ENCODE assay signal across 22 mouse cellular contexts in genomic region chr8:66550092-66550491, GRCm38 (mm10). TPM values are rescaled to one million over a fixed set of nuclear protein-coding genes. Genes with fewer than 3 reads are reported as not detected.
DNase-seq lines count a peak whose midpoint lies in the region; ATAC-seq and TF ChIP-seq lines count a peak whose summit lies in the region.
"Had no signal": no experiment of that assay in that cellular context is flagged by ENCODE, and none has a peak within 500 bp of the region (broad histone marks: within the 10 kb centered on the region; RNA-seq: fewer than 3 reads in every experiment).

No protein-coding gene starts in this region.

- no peaks in the 10 kb centered on the region for H3K27me3 ChIP-seq in lung, embryonic 14.5 days (ENCODE audit: insufficient read depth, low read length)
- no peaks in the 10 kb centered on the region for H3K27me3 ChIP-seq in embryonic facial prominence, embryonic 10.5 days (replicated peaks; ENCODE audit: low read depth, poor library complexity, severe bottlenecking)
- H3K27me3 ChIP-seq: forebrain, embryonic 12.5 days; liver, embryonic 12.5 days had no signal

- intact Hi-C loops in left cerebral cortex, postnatal 36 days (cut with DNase I) = no loop called here

- no peaks in the 10 kb centered on the region for H3K36me3 ChIP-seq in lung, embryonic 14.5 days (ENCODE audit: insufficient read depth)
- H3K36me3 ChIP-seq in embryonic facial prominence, embryonic 10.5 days (replicated peaks) = no peaks in the 10 kb centered on the region
- H3K36me3 ChIP-seq: forebrain, embryonic 12.5 days; heart, embryonic 10.5 days; liver, embryonic 12.5 days had no signal

- H3K4me1 ChIP-seq in lung, embryonic 14.5 days (ENCODE audit: insufficient read depth) = no peaks in the 10 kb centered on the region
- no peaks in the 10 kb centered on the region for H3K4me1 ChIP-seq in embryonic facial prominence, embryonic 10.5 days
- H3K4me1 ChIP-seq: forebrain, embryonic 12.5 days; heart, embryonic 10.5 days; liver, embryonic 12.5 days had no signal

- ATAC-seq in lung, embryonic 14.5 days (ENCODE audit: insufficient read depth) = peak; percentile 78
- ATAC-seq: hindbrain, embryonic 16.5 days; liver, embryonic 12.5 days had no signal

- H3K4me2 ChIP-seq in lung, embryonic 14.5 days = no peak overlapping the region
- H3K4me2 ChIP-seq: forebrain, embryonic 12.5 days; liver, embryonic 12.5 days; midbrain, embryonic 11.5 days had no signal

- H3K9ac ChIP-seq in lung, embryonic 14.5 days = no peak overlapping the region
- H3K9ac ChIP-seq: forebrain, embryonic 12.5 days; liver, embryonic 12.5 days had no signal

- DNase-seq in lung, embryonic 14.5 days = peak; percentile 64
- no peak for DNase-seq in lung, postnatal 25 days (ENCODE audit: low spot score)
- DNase-seq in R1 (ENCODE audit: low read depth, low spot score) = peak; percentile 32
- peak; percentile 23 for DNase-seq in embryonic facial prominence, embryonic 10.5 days (ENCODE audit: low spot score)
- peak; percentile 2 for DNase-seq in mesoderm, embryonic 11.5 days (ENCODE audit: low read depth, low spot score)
- DNase-seq in layer of hippocampus, adult 8-10 months (ENCODE audit: low spot score in 2 of 2) = no peak
- DNase-seq in adrenal gland, postnatal 14 days = no peak
- DNase-seq in left cerebral cortex, postnatal 36 days (ENCODE audit: low spot score in 2 of 2) = no peak
- DNase-seq: cerebellum, postnatal 25 days; gastrocnemius, postnatal 14 days; heart, postnatal 14 days; kidney, adult 8-10 months; kidney, postnatal 25 days; lung, postnatal 4 days; thymus, adult 18-20 months had no signal

- no peak for TF ChIP-seq CTCF in lung, embryonic 14.5 days (IDR thresholded peaks at IDR 0.05; ENCODE audit: low read depth)

- no peak overlapping the region for H3K27ac ChIP-seq in lung, embryonic 14.5 days (ENCODE audit: low read depth)
- H3K27ac ChIP-seq in embryonic facial prominence, embryonic 10.5 days (replicated peaks) = no peak overlapping the region
- H3K27ac ChIP-seq: forebrain, embryonic 12.5 days; heart, embryonic 10.5 days; liver, embryonic 12.5 days had no signal

- WGBS in lung, embryonic 14.5 days = 8% methylated on average over 7 of the region's 7 CpGs
- WGBS in embryonic facial prominence, embryonic 10.5 days = 21% methylated on average over 7 of the region's 7 CpGs

- H3K4me3 ChIP-seq in lung, embryonic 14.5 days (ENCODE audit: low read depth, low read length) = no peak overlapping the region
- no peak overlapping the region for H3K4me3 ChIP-seq in embryonic facial prominence, embryonic 10.5 days
- H3K4me3 ChIP-seq: forebrain, embryonic 12.5 days; heart, embryonic 10.5 days; liver, embryonic 12.5 days had no signal

- H3K9me3 ChIP-seq in lung, embryonic 14.5 days (ENCODE audit: low read depth, low read length) = no peaks in the 10 kb centered on the region
- no peaks in the 10 kb centered on the region for H3K9me3 ChIP-seq in embryonic facial prominence, embryonic 10.5 days
- H3K9me3 ChIP-seq: forebrain, embryonic 12.5 days; heart, embryonic 10.5 days; liver, embryonic 12.5 days had no signal

RNA-seq across cellular contexts. Expression of gene Tktl2, which starts 38.5 kb away (rescaled TPM):
- not detected in 2 replicates for polyA plus RNA-seq in lung, embryonic 14.5 days (2014; fragmentation: Nextera tagmentation; extraction: Ambion mirVana)
- polyA plus RNA-seq in embryonic facial prominence, embryonic 10.5 days (2016; fragmentation: Nextera tagmentation; extraction: Ambion mirVana) = not detected in 2 replicates
- under 1 TPM in 3 of 4 experiments, not detected in 1; 0.19 to 0.37 (median 0.22) TPM for total RNA-seq in layer of hippocampus, adult 8-10 months (2022)
- total RNA-seq in adrenal gland, postnatal 14 days (2021) = not detected in 2 replicates
- under 1 TPM; 0.11 to 0.12 TPM for total RNA-seq in left cerebral cortex, postnatal 36 days (2021)
- total RNA-seq: gastrocnemius, postnatal 14 days; heart, postnatal 14 days had no signal
- polyA plus RNA-seq: forebrain, embryonic 12.5 days; heart, embryonic 10.5 days; hindbrain, embryonic 16.5 days; liver, embryonic 12.5 days; midbrain, embryonic 11.5 days; neural tube, embryonic 14.5 days; urinary bladder, adult 2 months had no signal

Comparison
In these comparisons a context has a peak if more than half of its experiments do, and no peak if none do; other contexts are left out.
1. DNase-seq: peak in lung, embryonic 14.5 days (single experiment), R1 (single experiment), embryonic facial prominence, embryonic 10.5 days (single experiment) and mesoderm, embryonic 11.5 days (single experiment); none in lung, postnatal 25 days (single experiment), layer of hippocampus, adult 8-10 months (0 of 2), adrenal gland, postnatal 14 days (single experiment) and left cerebral cortex, postnatal 36 days (0 of 2).